Mouse (Mus musculus) gastrocnemius, adult 2 months (tissue): Measurements from ENCODE around the gene Hist1h3h. TPM values are rescaled to one million over a fixed set of nuclear protein-coding genes. Genes with fewer than 3 reads are reported as not detected.
"Not testable (repeated sequence)": the region's sequence is repeated elsewhere in the genome, so short reads cannot be mapped to it uniquely, and the experiment has no call there.

Experiments used
- DNase-seq: peaks from one replicate; pipeline ENCODE4 v3.0.0; 2022
- H3K27ac ChIP-seq: fragments of 200-600 bp; 2 replicates; pipeline ENCODE4 v1.8.1; 2022; ENCODE audit warnings: mild to moderate bottlenecking
- H3K4me3 ChIP-seq: fragments of 200-600 bp; 2 replicates; pipeline ENCODE4 v1.8.1; 2022; ENCODE audit warnings: mild to moderate bottlenecking, moderate library complexity
- CTCF ChIP-seq: fragments of 200-600 bp; IDR thresholded peaks from 2 replicates; pipeline ENCODE4 v1.8.1; 2022; ENCODE audit warnings: antibody characterized with exemption, mild to moderate bottlenecking, moderate library complexity
- intact Hi-C: fragments of 180-260 bp; cut with DNase I; formaldehyde crosslinking; loops from one replicate; pipeline ENCODE4 v1.15.1; 2025
- microRNA-seq: library from miRNA; unstranded; fragments of <30 nt; microRNA quantifications from one replicate; pipeline ENCODE4 v1.2.0, GENCODE M21; 2021
- total RNA-seq, 2 experiments: library from RNA; stranded (reverse); gene quantifications; 2 replicates each; pipeline ENCODE4 v1.2.3; 2021

Hist1h3h gene
- total RNA-seq, 2 experiments from 2014 or later: 1.2 to 2.1 TPM

DNA sequence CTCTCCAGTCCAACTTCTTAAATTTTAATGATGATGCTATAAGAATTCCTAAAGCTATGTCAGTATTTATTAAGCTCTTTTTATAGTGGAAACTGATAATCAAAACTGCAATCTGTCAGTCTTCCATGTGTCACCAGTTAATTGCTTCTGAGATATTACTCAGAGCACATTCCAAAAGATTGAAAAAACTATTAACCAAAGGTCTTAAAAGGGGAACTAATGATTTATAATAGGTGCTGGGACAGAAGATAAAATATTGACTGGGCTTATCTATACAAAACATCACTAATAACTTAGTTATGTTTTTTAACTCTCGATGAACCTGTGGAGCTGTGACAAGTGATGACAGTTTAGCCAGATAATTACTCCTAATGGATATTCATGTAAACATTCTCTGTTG is 27.5 kb downstream of the Hist1h3h start:
- intact Hi-C loops: no loop called here
- DNase-seq: no peak
- no peak overlapping the region for H3K4me3 ChIP-seq
- no peak for TF ChIP-seq CTCF
- H3K27ac ChIP-seq: no peak overlapping the region

GRCm38 (mm10) chr13:21749387-21750158 is 32.1 kb downstream of the Hist1h3h start:
- intact Hi-C loops: loop anchor here (2.0 to 5.0 kb wide), 2 partner anchors 15 to 32 kb away; partner anchors contain the start of genes Hist1h2ai, Hist1h2bl, Hist1h3h and Hist1h4j
- no peak overlapping the region; the same call in 1 of the 2 replicates for H3K27ac ChIP-seq
- DNase-seq: no peak
- peak overlapping the region; percentile 69 for H3K4me3 ChIP-seq
- no peak for TF ChIP-seq CTCF

DNA sequence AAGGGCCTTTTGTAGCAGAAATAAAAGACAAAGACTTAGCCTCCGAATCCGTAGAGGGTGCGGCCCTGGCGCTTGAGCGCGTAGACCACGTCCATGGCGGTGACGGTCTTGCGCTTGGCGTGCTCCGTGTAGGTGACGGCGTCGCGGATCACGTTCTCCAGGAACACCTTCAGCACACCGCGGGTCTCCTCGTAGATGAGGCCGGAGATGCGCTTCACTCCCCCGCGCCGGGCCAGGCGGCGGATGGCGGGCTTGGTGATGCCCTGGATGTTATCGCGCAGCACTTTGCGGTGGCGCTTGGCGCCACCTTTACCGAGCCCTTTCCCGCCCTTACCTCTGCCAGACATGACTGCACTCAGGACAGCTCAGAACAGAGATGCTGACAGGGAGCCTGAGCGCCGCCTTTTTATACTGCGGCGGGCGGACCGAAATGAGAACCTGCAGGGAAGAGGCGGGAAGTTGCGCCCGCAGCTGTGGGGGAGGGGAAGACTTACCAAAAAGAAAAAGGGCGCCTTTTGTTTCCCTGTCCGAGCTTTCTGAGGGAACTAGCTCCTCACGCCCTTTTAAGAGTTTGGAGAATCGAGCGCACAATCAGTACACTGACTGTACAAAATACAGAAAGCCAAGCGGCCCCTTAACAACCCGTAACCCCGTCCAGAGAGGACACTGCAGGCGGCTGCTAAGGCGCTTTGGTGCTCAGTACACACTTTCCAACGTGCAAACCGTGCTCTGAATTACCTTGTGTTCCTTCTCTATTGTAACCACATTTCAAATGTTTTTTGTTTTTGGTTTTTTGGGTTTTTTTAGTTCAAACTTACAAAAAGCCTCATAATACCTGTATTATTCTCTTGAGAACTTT is 32.9 kb downstream of the Hist1h3h start, which contains the start of gene Hist1h4k:
Gene Hist1h4k (minus strand): TSS at position 347 of the 859 bp plus-strand sequence.
- intact Hi-C loops: loop anchor here (2.0 to 5.0 kb wide), 2 partner anchors 16 to 33 kb away; partner anchors contain the start of genes Hist1h2ai, Hist1h2bl, Hist1h3h and Hist1h4j
- DNase-seq: peak; percentile 84
- H3K27ac ChIP-seq: peak within 1 kb of the TSS; percentile 49
- H3K4me3 ChIP-seq: peak within 1 kb of the TSS; percentile 69

GRCm38 (mm10) chr13:21751417-21751816 is 34.0 kb downstream of the Hist1h3h start:
- Histone ChIP-seq H3K4me3 (no peak overlapping the region), H3K27ac (no peak overlapping the region)
- TF ChIP-seq CTCF: no peak
- intact Hi-C loops: loop anchor here (2.0 to 5.0 kb wide), 2 partner anchors 17 to 34 kb away; partner anchors contain the start of genes Hist1h2ai, Hist1h2bl, Hist1h3h and Hist1h4j
- no peak for DNase-seq

- intact Hi-C loops: loop anchor here (2.0 to 5.0 kb wide), 2 partner anchors 17 to 35 kb away; partner anchors contain the start of genes Hist1h2ai, Hist1h2bl, Hist1h3h and Hist1h4j
- TF ChIP-seq CTCF: no peak
- DNase-seq: no peak
- H3K4me3 ChIP-seq: no peak overlapping the region
- no peak overlapping the region for H3K27ac ChIP-seq
These were observed 34.4 kb downstream of the Hist1h3h start for GRCm38 (mm10) chr13:21751827-21752226.

DNA sequence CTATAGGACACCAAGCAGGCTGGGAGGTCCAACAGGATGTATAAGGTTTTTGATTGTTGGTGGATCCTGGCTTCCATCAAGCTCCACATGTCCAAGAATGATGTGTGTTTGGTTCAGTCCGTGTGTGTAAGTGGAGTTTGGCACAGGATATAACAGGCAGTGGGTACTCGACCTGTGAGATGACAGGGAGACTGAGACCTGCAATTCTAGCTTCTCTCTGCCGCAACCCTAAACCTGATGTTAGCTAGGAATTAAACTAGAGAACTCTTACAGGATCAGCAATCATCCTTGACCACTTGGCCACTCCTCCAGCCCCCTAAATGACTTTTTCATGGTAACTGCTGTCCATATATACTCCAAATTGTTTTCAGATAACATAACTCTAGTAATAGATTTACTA is 34.9 kb downstream of the Hist1h3h start:
- H3K27ac ChIP-seq: no peak overlapping the region
- no peak for DNase-seq
- no peak overlapping the region for H3K4me3 ChIP-seq
- intact Hi-C loops: loop anchor here (5.0 kb wide), 1 partner anchor 35 kb away; the partner anchor contains the start of genes Hist1h2ai, Hist1h2bl and Hist1h3h
- TF ChIP-seq CTCF: no peak

- Histone ChIP-seq H3K27ac (peak overlapping the region; percentile 85), H3K4me3 (peak overlapping the region; percentile 77)
- no peak for TF ChIP-seq CTCF
- intact Hi-C loops: loop anchor here (5.0 kb wide), 1 partner anchor 36 kb away; the partner anchor contains the start of genes Hist1h2ai, Hist1h2bl and Hist1h3h
- no peak for DNase-seq
These were observed 35.6 kb downstream of the Hist1h3h start for GRCm38 (mm10) chr13:21753051-21753523.

DNA sequence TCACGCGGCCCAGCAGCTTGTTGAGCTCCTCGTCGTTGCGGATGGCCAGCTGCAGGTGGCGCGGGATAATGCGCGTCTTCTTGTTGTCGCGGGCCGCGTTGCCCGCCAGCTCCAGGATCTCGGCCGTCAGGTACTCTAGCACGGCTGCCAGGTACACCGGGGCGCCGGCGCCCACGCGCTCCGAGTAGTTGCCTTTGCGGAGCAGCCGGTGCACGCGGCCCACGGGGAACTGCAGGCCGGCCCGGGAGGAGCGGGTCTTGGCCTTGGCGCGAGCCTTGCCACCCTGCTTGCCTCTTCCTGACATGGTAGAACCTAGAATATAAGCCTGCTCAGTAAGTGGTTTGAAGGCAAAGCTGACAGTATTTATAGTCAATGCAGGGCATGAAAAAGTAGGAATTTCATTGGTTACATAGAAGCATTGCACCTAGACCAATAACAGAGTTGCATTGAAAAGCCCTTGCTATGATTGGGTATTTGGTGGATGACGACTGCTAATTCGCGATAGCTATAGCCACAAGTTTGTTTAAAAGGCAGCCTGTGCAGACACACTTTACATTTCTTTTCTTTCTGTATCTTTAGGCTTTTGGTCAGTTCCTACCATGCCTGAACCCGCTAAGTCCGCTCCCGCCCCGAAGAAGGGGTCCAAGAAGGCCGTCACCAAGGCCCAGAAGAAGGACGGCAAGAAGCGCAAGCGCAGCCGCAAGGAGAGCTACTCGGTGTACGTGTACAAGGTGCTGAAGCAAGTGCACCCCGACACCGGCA is 36.2 kb downstream of the Hist1h3h start, which contains the start of the genes Hist1h2ak and Hist1h2bn:
Gene Hist1h2ak (minus strand): TSS at position 304 of the 762 bp plus-strand sequence.
Gene Hist1h2bn (plus strand): TSS at position 600 of the 762 bp plus-strand sequence.
- Histone ChIP-seq H3K4me3 (peak within 1 kb of the TSS; percentile 77), H3K27ac (peak within 1 kb of the TSS; percentile 85)
- intact Hi-C loops: loop anchor here (5.0 kb wide), 1 partner anchor 36 kb away; the partner anchor contains the start of genes Hist1h2ai, Hist1h2bl and Hist1h3h
- TF ChIP-seq CTCF: peak; percentile 16; the same call in 1 of the 2 replicates
- DNase-seq: peak; percentile 31

DNA sequence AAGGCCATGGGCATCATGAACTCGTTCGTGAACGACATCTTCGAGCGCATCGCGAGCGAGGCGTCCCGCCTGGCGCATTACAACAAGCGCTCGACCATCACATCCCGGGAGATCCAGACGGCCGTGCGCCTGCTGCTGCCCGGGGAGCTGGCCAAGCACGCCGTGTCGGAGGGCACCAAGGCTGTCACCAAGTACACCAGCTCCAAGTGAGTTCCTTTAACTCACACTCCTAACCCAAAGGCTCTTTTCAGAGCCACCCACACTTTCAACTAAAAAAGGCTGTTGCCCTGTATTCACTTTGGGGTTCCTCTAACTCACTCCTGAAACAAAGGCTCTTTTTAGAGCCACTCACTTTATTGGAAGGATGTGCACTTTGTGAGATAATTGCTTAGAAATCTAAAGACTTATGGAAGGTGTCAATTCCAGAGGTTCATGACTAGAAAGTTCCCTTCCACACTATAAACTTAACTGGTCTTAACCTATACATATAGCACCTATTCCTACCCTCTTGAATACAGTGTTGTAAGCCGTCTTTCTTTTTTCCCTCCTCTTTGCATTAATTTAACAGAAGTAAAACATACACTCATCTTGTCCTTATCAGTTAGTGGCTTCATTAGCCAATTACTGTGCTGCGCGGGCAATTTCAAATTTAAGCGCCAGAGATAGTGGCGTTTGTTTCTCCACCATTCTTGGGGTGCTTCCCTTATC is 37.0 kb downstream of the Hist1h3h start:
- peak overlapping the region; percentile 77 for H3K4me3 ChIP-seq
- peak overlapping the region; percentile 35; the same call in 1 of the 2 replicates for H3K27ac ChIP-seq
- intact Hi-C loops: loop anchor here (5.0 kb wide), 1 partner anchor 37 kb away; the partner anchor contains the start of genes Hist1h2ai, Hist1h2bl and Hist1h3h
- not testable (repeated sequence) for DNase-seq

GRCm38 (mm10) chr13:21755707-21756106 is 38.2 kb downstream of the Hist1h3h start:
- Histone ChIP-seq H3K27ac (no peak overlapping the region), H3K4me3 (no peak overlapping the region)
- no peak for DNase-seq
- TF ChIP-seq CTCF: no peak
- intact Hi-C loops: no loop called here

Small RNA genes within 50 kb of the gene (microRNA-seq; reads per million reads assigned to microRNA genes)
- gene Gm44357 (not detected), gene Gm44367 (not detected), gene Gm44454 (not detected)

Other genes with a start within 250 kb of the Hist1h3h start
- under 1 TPM; 0.14 to 0.15 TPM for gene Nkapl, start 249.2 kb upstream of the Hist1h3h start, total RNA-seq
- under 1 TPM; 0.38 to 0.50 TPM for gene Zkscan4, start 238.8 kb upstream of the Hist1h3h start, total RNA-seq
- not detected for gene Gm10065, start 238.2 kb upstream of the Hist1h3h start, total RNA-seq
- gene AK157302, start 222.4 kb upstream of the Hist1h3h start, total RNA-seq: 10 to 100 TPM; 21.8 to 23.3 TPM
- 100 to 1,000 TPM; 119 to 160 TPM for gene Gm11273, start 216.2 kb upstream of the Hist1h3h start, total RNA-seq
- gene Zkscan8, start 186.5 kb upstream of the Hist1h3h start, total RNA-seq: 1 to 10 TPM; 4.7 to 6.1 TPM
- gene Olfr1366, start 174.9 kb upstream of the Hist1h3h start, total RNA-seq: not detected
- gene Olfr1535, start 157.8 kb upstream of the Hist1h3h start, total RNA-seq: not detected
- gene Olfr1364, start 135.9 kb upstream of the Hist1h3h start, total RNA-seq: not detected
- not detected for gene Olfr1362, start 103.6 kb upstream of the Hist1h3h start, total RNA-seq
- gene Olfr11, start 75.1 kb upstream of the Hist1h3h start, total RNA-seq: not detected
- not detected for gene Olfr1361, start 54.3 kb upstream of the Hist1h3h start, total RNA-seq
- gene Olfr1360, start 40.3 kb upstream of the Hist1h3h start, total RNA-seq: not detected
- not detected for gene Olfr1359, start 19.5 kb upstream of the Hist1h3h start, total RNA-seq
- 1 to 10 TPM; 3.9 to 6.5 TPM for gene Hist1h2bl, start 1.5 kb upstream of the Hist1h3h start, total RNA-seq
- gene Hist1h2ai, start 1.2 kb upstream of the Hist1h3h start, total RNA-seq: 1 to 10 TPM in 1 of 2 experiments, not detected in 1; 2.2 TPM
- 1 to 10 TPM in 1 of 2 experiments, not detected in 1; 1.2 TPM for gene Hist1h2bm, start 4.4 kb downstream of the Hist1h3h start, total RNA-seq
- 1 to 10 TPM in 1 of 2 experiments, under 1 TPM in 1; 0.42 to 1.1 TPM for gene Hist1h4j, start 17.4 kb downstream of the Hist1h3h start, total RNA-seq
- gene Hist1h4k, start 32.8 kb downstream of the Hist1h3h start, total RNA-seq: 10 to 100 TPM; 12.0 to 12.2 TPM
- under 1 TPM in 1 of 2 experiments, not detected in 1; 0.98 TPM for gene Hist1h2ak, start 36.2 kb downstream of the Hist1h3h start, total RNA-seq
- 1 to 10 TPM in 1 of 2 experiments, not detected in 1; 1.4 TPM for gene Hist1h2bn, start 36.5 kb downstream of the Hist1h3h start, total RNA-seq
- under 1 TPM; 0.45 to 0.69 TPM for gene Hist1h1b, start 63.0 kb downstream of the Hist1h3h start, total RNA-seq
- 10 to 100 TPM; 10.1 to 10.3 TPM for gene Hist1h3i, start 65.7 kb downstream of the Hist1h3h start, total RNA-seq
- not detected for gene Hist1h2an, start 69.6 kb downstream of the Hist1h3h start, total RNA-seq
- gene Hist1h2bp, start 69.8 kb downstream of the Hist1h3h start, total RNA-seq: 1 to 10 TPM in 1 of 2 experiments, not detected in 1; 1.1 TPM
- gene Hist1h2bq, start 92.5 kb downstream of the Hist1h3h start, total RNA-seq: 10 to 100 TPM; 16.2 to 21.6 TPM
- 1 to 10 TPM; 1.2 to 2.3 TPM for gene Hist1h2ao, start 92.8 kb downstream of the Hist1h3h start, total RNA-seq
- 10 to 100 TPM; 50.3 to 50.9 TPM for gene Hist1h4m, start 94.1 kb downstream of the Hist1h3h start, total RNA-seq
- 1 to 10 TPM; 4.4 to 5.7 TPM for gene Hist1h4n, start 114.5 kb downstream of the Hist1h3h start, total RNA-seq
- 1 to 10 TPM in 1 of 2 experiments, not detected in 1; 1.9 TPM for gene Hist1h2ap, start 115.8 kb downstream of the Hist1h3h start, total RNA-seq
- 10 to 100 TPM; 16.0 to 21.3 TPM for gene Hist1h2br, start 116.1 kb downstream of the Hist1h3h start, total RNA-seq
- under 1 TPM; 0.17 to 0.36 TPM for gene Zfp184, start 227.4 kb downstream of the Hist1h3h start, total RNA-seq